Mouse (Mus musculus) embryonic facial prominence, embryonic 14.5 days (tissue): Measurements from ENCODE around the gene Arhgef6. TPM values are rescaled to one million over a fixed set of nuclear protein-coding genes. Genes with fewer than 3 reads are reported as not detected.

Experiments
- ATAC-seq: fragments of 200-750 bp; cut with Nextera tagmentation; 2 replicates; pipeline ENCODE4 v1.8.0; 2017; ENCODE audit warnings: low read depth, moderate number of reproducible peaks, moderate TSS enrichment
- DNase-seq: peaks from one replicate; pipeline ENCODE4 v3.0.0-alpha.2; 2015; ENCODE audit warnings: low spot score
- H3K27ac ChIP-seq: fragments of 300-500 bp; sonication (generic); replicated peaks from 2 replicates; pipeline ENCODE4 v1.5.1; 2014; ENCODE audit warnings: low read depth, mild to moderate bottlenecking, low read length, moderate library complexity
- H3K27me3 ChIP-seq: fragments of 300-500 bp; sonication (generic); replicated peaks from 2 replicates; pipeline ENCODE4 v1.6.1; 2014; ENCODE audit warnings: low read length; ENCODE audit not compliant: control insufficient read depth, insufficient read depth
- H3K36me3 ChIP-seq: fragments of 300-500 bp; sonication (generic); 2 replicates; pipeline ENCODE4 v1.6.1; 2014; ENCODE audit warnings: low read length, mixed read lengths; ENCODE audit not compliant: control insufficient read depth, insufficient read depth
- H3K4me1 ChIP-seq: fragments of 300-500 bp; sonication (generic); 2 replicates; pipeline ENCODE4 v1.6.1; 2014; ENCODE audit warnings: antibody characterized with exemption, low read length; ENCODE audit not compliant: control insufficient read depth, insufficient read depth
- H3K4me2 ChIP-seq: fragments of 300-500 bp; sonication (generic); 2 replicates; pipeline ENCODE4 v1.6.1; 2014; ENCODE audit warnings: low read depth, mild to moderate bottlenecking, low read length, moderate library complexity, mixed read lengths
- H3K4me3 ChIP-seq: fragments of 300-500 bp; sonication (generic); 2 replicates; pipeline ENCODE4 v1.5.1; 2014; ENCODE audit warnings: low read depth, mild to moderate bottlenecking, low read length
- H3K9ac ChIP-seq: fragments of 300-500 bp; sonication (generic); 2 replicates; pipeline ENCODE4 v1.6.1; 2014; ENCODE audit warnings: low read depth, mild to moderate bottlenecking, low read length, moderate library complexity, mixed read lengths
- H3K9me3 ChIP-seq: fragments of 300-500 bp; sonication (generic); 2 replicates; pipeline ENCODE4 v1.6.1; 2016; ENCODE audit warnings: low read length; ENCODE audit not compliant: control insufficient read depth
- WGBS: fragments of 180-500 bp; shearing (Covaris S2); extraction: QIAGEN DNeasy Blood & Tissue Kit; methylation state at CpG from one replicate; pipeline ENCODE4 v1.1.7; 2014; 5-methylcytosine and 5-hydroxymethylcytosine counted together
- polyA plus RNA-seq: library from polyadenylated mRNA; unstranded; fragments of >200 nt; fragmentation: Nextera tagmentation; extraction: Ambion mirVana; gene quantifications from 2 replicates; pipeline ENCODE4 v1.2.1, GENCODE M21; 2014

Gene Arhgef6
- polyA plus RNA-seq, 1 experiment from 2014 or later: 25.7 TPM

DNA sequence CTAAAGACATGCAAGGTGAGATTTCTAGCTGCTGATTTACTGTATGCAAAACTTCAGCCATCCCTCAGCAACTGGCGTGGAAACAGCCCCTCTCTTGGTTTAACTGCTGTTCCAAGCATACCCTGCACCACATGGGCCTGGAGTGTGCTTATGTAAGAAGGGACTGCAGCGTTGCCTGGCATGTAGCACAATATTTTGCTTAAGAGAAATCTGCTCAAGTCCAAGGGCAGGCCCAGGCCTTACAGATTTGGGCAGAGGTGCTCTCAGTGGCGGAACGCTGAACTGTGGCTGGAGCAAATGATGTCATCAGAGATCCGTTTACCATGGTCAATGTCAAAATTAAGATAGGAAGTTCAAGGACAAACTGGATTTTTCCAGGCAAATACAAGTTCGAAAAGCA, 13.6 kb downstream of the Arhgef6 start:
- Histone ChIP-seq H3K9ac (no peak overlapping the region), H3K9me3 (no peaks in the 10 kb centered on the region), H3K27me3 (no peaks in the 10 kb centered on the region), H3K4me3 (no peak overlapping the region), H3K4me1 (no peaks in the 10 kb centered on the region), H3K4me2 (no peak overlapping the region), H3K36me3 (no peaks in the 10 kb centered on the region), H3K27ac (no peak overlapping the region)
- no peak for ATAC-seq
- 61% methylated on average over 6 of the region's 6 CpGs for WGBS
- no peak for DNase-seq

DNA sequence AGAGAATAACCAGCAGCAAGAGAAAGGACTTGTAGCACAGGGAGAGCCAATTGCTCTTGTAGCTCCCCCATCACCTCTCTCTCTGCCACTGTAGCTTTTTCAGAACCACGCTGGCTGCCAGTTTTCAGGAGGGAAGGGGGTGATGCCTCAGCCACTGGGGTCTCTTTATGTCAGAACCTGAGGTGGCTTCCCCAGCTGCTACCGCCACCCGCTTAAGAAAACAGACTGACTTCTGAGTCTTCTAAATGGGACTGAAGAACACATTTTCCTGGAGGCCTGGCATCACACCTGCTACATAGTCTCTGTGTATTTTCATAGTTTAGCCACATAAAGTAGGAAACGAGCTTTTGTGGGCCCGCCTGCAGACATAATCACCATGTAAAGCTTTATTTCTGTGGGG, 26.5 kb downstream of the Arhgef6 start:
- no peaks in the 10 kb centered on the region for H3K27me3 ChIP-seq
- WGBS: 83% methylated on average over 4 of the region's 5 CpGs
- no peak overlapping the region for H3K27ac ChIP-seq
- no peak overlapping the region for H3K9ac ChIP-seq
- no peaks in the 10 kb centered on the region for H3K36me3 ChIP-seq
- no peak overlapping the region for H3K4me2 ChIP-seq
- DNase-seq (no peak), ATAC-seq (no peak)
- H3K9me3 ChIP-seq: no peaks in the 10 kb centered on the region
- H3K4me3 ChIP-seq: no peak overlapping the region
- H3K4me1 ChIP-seq: no peaks in the 10 kb centered on the region

DNA sequence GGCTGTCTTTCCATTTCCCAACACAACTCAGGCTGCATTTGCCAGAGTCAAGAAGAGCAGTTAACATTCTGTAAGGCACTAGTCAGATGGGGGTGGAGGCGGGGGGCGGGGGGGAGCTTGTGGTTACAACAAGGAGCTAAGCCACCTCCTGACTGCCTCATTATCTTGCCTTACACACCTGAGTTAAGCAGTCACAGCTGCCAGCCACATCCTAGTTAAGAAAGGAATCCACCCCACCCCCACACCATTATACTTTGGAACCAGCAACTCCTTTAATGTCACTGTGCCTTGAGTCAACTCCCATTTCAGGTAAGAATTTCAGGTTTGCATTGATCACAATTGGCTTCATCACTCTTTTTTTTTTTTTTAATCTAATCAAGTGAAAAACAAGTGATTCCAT, 28.5 kb downstream of the Arhgef6 start:
- ATAC-seq (peak; percentile 76; the same call in 1 of the 2 replicates), DNase-seq (peak; percentile 19)
- no peak overlapping the region for H3K4me2 ChIP-seq
- no peaks in the 10 kb centered on the region for H3K9me3 ChIP-seq
- no peaks in the 10 kb centered on the region for H3K4me1 ChIP-seq
- H3K27me3 ChIP-seq: no peaks in the 10 kb centered on the region
- no peak overlapping the region for H3K9ac ChIP-seq
- WGBS: 50% methylated on average over 2 of the region's 2 CpGs
- H3K27ac ChIP-seq: no peak overlapping the region
- no peak overlapping the region for H3K4me3 ChIP-seq
- H3K36me3 ChIP-seq: no peaks in the 10 kb centered on the region

DNA sequence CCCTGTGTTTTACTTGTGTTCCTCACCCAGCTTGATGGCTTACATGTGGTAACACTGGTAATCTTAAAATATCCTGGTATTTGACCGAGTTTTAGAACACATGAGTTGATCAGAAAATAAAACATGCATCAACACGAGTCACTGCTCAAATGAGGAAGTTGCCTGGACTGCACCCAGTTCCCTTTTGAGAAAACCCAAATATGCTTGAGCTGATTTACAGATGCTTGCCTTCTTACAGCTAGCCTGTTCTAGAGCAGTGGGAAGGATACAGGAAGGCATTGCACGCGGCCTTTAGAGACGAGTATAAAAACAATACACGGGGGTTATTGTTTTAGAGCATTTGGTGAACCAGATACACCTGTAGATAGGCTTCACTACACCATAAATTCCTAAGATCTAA, 31.8 kb downstream of the Arhgef6 start:
- Histone ChIP-seq H3K9me3 (no peaks in the 10 kb centered on the region), H3K4me2 (no peak overlapping the region), H3K27ac (no peak overlapping the region), H3K4me3 (no peak overlapping the region), H3K36me3 (no peaks in the 10 kb centered on the region), H3K9ac (no peak overlapping the region), H3K27me3 (no peaks in the 10 kb centered on the region), H3K4me1 (peaks cover 3% of the 10 kb centered on the region; the same call in 1 of the 2 replicates)
- ATAC-seq (no peak), DNase-seq (no peak)
- 77% methylated on average over 6 of the region's 6 CpGs for WGBS

DNA sequence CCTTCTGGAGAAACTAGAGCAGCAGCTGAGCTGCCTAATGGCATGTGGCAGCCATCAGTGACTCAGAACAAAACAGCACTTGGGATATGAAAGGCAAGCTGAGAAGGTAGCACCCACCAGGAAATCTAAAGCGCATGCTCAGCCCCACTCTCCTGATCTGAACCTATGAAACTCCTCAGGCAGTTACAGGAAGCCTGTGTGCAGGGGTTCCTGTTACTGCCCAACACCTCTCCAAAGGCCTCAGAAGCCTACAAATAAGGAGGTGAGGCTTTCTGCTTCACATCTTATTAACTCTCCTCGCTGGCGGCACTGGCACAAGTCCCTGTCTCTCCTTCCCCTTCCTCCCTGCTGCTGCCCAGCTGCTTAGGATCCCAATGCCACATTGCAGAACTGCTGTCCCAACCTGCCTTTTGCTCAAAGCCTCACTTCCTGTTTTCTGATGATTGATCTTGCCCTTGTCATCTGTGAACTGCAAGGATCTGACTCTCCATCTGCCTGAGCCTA, 33.7 kb downstream of the Arhgef6 start:
- H3K9ac ChIP-seq: no peak overlapping the region
- DNase-seq: no peak
- ATAC-seq: no peak
- H3K4me2 ChIP-seq: no peak overlapping the region
- 83% methylated on average over 3 of the region's 3 CpGs for WGBS
- H3K4me1 ChIP-seq: peaks cover 3% of the 10 kb centered on the region; the same call in 1 of the 2 replicates
- no peak overlapping the region for H3K4me3 ChIP-seq
- no peaks in the 10 kb centered on the region for H3K27me3 ChIP-seq
- no peak overlapping the region for H3K27ac ChIP-seq
- no peaks in the 10 kb centered on the region for H3K9me3 ChIP-seq
- H3K36me3 ChIP-seq: no peaks in the 10 kb centered on the region

DNA sequence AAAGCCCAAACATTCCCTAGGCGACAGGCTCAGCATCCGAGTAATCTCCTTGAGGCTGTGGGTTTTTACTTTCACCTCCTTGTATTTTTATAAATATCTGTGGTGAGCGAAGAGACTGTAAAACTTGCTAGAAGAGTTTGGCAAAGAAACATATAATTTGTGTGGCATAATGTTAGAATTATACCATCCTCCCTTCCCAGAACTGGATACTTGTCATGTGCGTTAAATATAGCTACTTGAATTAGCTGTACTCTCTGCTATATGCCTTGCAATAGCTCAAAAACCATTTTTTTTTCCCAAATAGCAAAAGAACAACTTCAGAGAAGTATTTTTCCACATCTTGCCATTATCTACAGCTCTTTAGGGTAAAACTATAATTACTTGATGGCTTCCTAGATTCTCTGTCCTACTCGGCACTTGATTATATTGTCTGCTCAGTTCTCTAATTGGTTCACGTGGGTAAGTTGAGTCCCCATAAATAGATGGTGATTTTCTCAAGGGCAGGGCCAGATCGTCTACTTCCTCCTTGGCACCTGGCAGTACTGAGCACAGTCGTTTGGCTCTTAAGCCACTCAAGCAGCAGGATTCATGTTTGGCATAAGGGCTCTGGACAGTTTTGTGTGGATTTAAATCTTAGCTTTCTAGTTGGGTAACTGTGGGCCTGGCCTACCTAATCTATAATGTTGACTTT, 35.2 kb downstream of the Arhgef6 start:
- Histone ChIP-seq H3K36me3 (no peaks in the 10 kb centered on the region), H3K4me3 (no peak overlapping the region), H3K4me2 (no peak overlapping the region), H3K9ac (no peak overlapping the region), H3K4me1 (peaks cover 3% of the 10 kb centered on the region; the same call in 1 of the 2 replicates), H3K27me3 (no peaks in the 10 kb centered on the region), H3K9me3 (no peaks in the 10 kb centered on the region), H3K27ac (peak overlapping the region; percentile 33)
- DNase-seq (peak; percentile 12), ATAC-seq (peak; percentile 50; the same call in 1 of the 2 replicates)
- 49% methylated on average over 8 of the region's 8 CpGs for WGBS

DNA sequence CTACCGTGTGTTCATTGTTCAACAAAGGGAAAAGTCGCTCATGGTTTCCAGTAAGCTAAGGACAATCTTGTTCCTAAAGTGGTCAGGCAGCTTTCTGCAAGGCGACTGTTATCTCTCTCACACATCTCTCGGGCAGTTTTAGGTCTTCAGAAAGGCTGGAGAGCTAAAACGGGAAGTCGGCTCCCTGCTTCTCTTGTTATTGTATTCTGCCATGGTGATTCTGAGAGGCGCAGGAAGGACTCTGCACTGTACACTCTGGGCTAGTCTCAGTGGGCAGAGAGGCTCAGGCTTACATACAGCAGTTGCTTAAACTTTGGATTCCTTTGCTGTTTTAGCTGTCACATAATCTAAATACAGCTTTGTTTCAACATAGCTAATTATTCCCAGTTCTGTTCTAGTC, 39.6 kb downstream of the Arhgef6 start:
- Histone ChIP-seq H3K9ac (no peak overlapping the region), H3K27ac (no peak overlapping the region), H3K9me3 (no peaks in the 10 kb centered on the region), H3K36me3 (no peaks in the 10 kb centered on the region), H3K27me3 (no peaks in the 10 kb centered on the region), H3K4me1 (peaks cover 3% of the 10 kb centered on the region; the same call in 1 of the 2 replicates), H3K4me3 (no peak overlapping the region), H3K4me2 (no peak overlapping the region)
- WGBS: 59% methylated on average over 7 of the region's 7 CpGs
- no peak for DNase-seq
- ATAC-seq: no peak

DNA sequence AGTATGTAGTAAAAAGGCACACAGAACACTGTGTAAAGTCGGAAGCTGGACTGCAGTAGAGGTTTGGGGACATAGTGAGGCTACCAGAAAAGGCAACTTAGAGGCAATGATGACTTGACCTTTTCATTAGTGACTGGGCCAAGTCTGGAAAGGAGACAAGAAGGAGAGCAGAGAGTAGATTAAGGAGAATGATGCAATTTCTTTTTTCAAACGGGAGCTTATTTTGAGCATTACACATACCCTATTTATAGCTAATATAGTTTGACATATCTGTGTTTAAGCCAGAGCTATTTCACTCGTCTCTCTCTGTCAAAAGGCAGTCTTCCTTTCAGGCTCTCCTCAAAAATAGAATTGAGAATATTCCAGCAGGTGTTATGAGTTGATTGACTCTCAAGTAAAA, 50.1 kb downstream of the Arhgef6 start:
- no peak for ATAC-seq
- no peak overlapping the region for H3K27ac ChIP-seq
- H3K36me3 ChIP-seq: no peaks in the 10 kb centered on the region
- no peak for DNase-seq
- H3K9me3 ChIP-seq: no peaks in the 10 kb centered on the region
- no peak overlapping the region for H3K4me2 ChIP-seq
- 76% methylated on average over 3 of the region's 3 CpGs for WGBS
- H3K27me3 ChIP-seq: no peaks in the 10 kb centered on the region
- H3K9ac ChIP-seq: no peak overlapping the region
- no peaks in the 10 kb centered on the region for H3K4me1 ChIP-seq
- no peak overlapping the region for H3K4me3 ChIP-seq

DNA sequence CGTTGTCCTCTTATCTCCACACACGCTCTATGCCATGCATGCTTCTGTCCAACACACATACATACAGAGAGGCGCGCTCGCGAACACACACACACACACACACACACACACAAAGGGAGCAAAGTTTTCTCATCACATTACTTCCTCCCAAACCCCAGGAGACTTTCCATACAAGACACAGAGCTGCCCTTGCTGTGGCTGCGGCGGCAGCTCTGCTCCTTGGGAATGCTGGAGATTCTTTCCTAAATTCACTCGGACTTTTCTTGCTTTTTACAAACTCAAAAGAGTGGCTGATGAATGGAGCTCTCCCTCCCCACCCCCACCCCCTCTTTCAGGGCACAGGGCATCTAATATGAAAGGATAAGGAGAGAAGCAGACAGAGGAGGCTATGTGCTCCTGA, 52.2 kb downstream of the Arhgef6 start:
- Histone ChIP-seq H3K9me3 (no peaks in the 10 kb centered on the region), H3K9ac (no peak overlapping the region), H3K4me2 (peak overlapping the region; percentile 23; the same call in 1 of the 2 replicates), H3K36me3 (no peaks in the 10 kb centered on the region), H3K4me1 (no peaks in the 10 kb centered on the region), H3K27ac (no peak overlapping the region), H3K27me3 (no peaks in the 10 kb centered on the region), H3K4me3 (no peak overlapping the region)
- ATAC-seq (no peak), DNase-seq (peak; percentile 25)
- WGBS: 29% methylated on average over 6 of the region's 9 CpGs
